Mouse (Mus musculus): Measurements from ENCODE around the gene Atad5.
"Not testable (repeated sequence)": the region's sequence is repeated elsewhere in the genome, so short reads cannot be mapped to it uniquely, and the experiment has no call there.

Atad5 gene

GRCm38 (mm10) chr11:80088917-80089816 lies at the start of gene Atad5:
Gene Atad5 (plus strand): TSS chr11:80089400.
- DNase-seq, result peak; percentile 94

- DNase-seq, result peak; percentile 9
Observed at GRCm38 (mm10) chr11:80042615-80043418, 46.4 kb upstream of the Atad5 start.

DNA sequence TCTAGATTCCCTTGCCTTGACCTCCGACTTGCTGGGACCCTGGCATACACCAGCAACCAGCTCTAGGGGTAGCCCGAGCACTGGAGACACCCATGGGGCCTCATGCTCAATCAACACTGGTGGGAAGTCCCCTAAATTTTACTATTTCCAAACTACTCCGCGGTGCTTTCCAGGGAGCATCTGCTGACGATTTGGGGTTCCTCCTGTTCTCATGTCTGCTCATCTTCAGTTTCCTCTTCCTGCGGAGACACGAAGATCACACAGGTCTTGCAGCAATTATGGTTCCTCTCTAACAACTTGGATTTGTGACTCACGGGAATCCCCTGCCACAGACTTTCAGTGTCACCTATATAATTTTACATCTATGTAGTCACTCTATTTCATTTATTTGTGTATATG lies 45.8 kb upstream of the Atad5 start:
- DNase-seq, result no peak

DNA sequence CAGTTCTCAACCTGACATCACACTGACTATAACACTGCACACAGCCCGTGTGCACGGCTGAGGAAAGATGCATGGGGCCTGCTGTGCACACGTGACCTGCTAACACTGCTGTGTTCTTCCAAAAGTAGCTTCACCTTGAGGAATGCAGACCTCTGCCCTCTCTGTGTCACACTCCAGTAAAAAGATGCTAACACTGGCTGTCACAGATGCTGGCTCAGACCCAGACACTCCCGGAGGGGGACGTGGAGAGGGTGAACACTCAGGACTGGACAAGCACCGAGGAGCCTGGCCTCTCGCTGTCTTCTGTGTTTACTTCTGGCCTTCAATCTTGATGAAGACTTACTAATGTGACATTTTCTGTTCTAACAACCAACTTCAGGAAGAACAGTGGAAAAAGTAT lies 42.3 kb upstream of the Atad5 start:
- DNase-seq, result no peak

GRCm38 (mm10) chr11:80050088-80050487 lies 39.1 kb upstream of the Atad5 start:
- DNase-seq, result no peak

GRCm38 (mm10) chr11:80052456-80052855 lies 36.7 kb upstream of the Atad5 start:
- DNase-seq, result no peak

GRCm38 (mm10) chr11:80053171-80053570 lies 36.0 kb upstream of the Atad5 start:
- no peak for DNase-seq

GRCm38 (mm10) chr11:80054659-80055058 lies 34.5 kb upstream of the Atad5 start:
- no peak for DNase-seq

DNA sequence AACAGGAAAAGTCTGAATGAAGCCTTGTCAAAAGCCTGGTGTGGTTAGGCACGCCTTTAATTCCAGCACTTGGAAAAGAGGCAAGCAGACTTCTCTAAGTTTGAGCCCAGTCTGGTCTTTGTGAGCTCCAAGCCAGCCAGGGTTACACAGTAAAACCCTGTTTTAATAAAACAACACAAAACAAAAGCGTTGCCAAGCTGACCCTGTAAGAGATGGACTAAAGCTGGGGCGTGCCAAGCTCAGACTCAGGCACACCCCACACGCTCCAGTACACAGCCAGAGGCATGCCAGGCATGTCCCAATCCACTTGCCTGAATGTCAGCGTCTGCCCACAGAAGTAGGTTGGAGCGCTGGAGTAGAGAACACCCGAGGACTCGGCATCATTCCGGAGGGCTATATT lies 33.1 kb upstream of the Atad5 start:
- no peak for DNase-seq

DNA sequence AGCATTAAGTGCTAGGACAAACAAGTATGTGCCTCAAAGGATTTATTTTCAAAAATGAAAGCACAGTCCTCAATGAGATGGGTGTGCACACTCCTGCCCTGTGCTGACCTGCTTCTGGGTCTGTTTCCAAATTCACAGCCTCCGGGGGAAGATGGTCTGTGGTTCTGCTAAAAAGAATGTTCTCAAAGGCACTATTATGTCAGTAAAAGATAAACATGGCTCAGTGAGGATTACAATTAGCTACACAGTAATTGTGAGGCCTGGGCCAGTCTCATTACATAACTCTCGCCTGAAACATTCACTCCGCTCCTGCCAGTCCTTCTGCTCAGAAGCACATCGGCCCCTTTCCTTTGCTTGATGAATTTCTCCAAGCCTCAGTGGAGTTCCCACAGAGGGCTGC lies 27.0 kb upstream of the Atad5 start:
- no peak for DNase-seq

DNA sequence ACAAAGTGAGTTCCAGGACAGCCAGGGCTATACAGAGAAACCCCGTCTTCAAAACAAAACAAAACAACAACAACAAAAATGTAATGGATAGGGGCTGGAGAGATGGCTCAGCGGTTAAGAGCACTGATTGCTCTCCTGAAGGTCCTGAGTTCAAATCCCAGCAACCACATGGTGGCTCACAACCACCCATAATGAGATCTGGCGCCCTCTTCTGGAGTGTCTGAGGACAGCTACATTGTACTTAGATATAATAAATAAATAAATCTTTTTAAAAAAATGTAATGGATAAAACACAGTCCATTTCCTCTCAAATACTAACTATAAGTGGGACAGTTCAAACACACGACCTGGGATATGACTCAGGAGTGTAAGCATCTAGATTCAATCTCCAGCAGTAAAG lies 22.8 kb upstream of the Atad5 start:
- not testable (repeated sequence) for DNase-seq

DNA sequence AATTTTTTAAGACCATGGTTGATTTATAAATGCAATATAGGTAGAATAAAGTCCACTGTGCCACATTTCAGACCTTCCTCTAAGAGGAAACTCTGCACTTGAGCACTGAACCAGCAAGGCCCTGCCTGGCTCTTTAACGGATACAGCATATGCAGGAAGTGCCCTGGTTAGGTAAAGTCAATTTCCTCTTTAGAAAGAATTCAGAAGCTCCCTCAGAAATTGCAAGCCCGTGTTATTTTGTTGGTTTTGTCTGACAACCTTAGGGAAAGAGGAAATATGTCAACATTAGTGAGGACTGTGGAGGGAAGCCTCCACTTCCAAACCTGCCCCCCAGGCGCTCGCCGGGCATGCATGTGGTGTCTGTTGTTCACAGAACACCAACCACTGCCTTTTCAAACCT lies 21.6 kb upstream of the Atad5 start:
- no peak for DNase-seq

GRCm38 (mm10) chr11:80069815-80070214 lies 19.4 kb upstream of the Atad5 start:
- DNase-seq, result no peak

DNA sequence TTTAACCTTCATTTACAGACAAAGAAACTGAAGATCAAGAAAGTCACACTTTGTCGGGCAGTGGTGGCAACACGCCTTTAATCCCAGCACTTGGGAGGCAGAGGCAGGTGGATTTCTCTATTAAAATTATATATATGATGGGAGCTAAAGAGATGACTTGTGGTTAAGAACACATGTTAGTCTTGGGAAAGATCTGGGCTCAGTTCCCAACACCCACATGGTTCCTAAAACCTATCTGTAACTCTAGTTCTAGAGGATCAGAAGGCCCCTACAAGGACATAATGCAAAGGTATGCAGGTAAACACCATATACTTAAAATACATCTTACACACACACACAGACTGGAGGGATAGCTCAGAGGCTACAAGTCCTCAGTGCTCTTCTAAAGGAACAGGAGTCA lies 18.2 kb upstream of the Atad5 start:
- DNase-seq, result no peak

DNA sequence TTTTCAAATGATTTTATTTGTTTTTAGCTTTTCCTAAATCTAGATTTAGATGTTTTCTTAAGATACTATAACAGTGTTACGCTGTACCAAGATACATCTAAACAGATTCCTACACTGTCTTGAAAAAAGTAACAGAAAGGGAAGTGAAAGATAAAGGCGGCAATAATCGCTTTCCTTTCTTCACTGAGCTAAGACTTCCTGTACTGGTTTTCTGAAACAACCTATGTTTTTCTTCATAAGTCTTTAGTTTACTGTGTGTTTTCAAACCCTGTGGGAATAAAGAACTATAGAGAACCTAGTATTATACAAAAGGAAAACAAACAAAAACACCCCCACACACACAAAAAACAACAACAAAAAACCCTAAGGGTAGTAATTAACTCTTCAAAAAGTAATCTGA lies 16.8 kb upstream of the Atad5 start:
- DNase-seq, result no peak

DNA sequence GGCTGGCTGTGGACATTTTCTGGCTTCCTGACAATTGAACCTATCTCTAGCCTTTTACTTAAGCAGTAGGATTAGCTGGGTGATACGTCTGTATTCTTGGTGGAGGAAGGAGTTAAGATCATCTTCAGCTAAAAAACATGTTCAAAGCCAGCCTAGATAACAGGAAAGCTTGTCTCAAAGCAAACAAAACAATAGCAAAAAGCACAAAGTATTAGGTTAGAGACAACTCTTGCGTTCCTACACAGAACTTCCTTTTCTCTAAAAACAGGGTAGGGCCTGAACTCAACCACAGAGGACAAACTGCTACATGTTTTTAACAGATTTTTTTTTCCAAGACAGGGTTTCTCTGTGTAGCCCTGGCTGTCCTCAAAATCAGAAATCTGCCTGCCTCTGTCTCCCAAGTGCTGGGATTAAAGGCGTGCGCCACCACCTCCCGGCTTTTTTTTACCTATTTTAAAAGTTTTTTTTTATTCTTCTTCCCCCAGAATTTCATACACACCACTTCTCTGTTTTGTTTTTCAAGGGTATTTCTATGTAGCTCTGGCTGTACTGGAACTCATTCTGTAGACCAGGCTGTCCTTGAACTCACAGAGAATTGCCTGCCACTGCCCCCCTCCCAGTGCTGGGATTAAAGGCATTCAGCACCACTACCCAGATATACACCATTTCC lies 13.5 kb upstream of the Atad5 start:
- DNase-seq, result no peak

GRCm38 (mm10) chr11:80077784-80078545 lies 11.2 kb upstream of the Atad5 start:
- DNase-seq, result no peak

GRCm38 (mm10) chr11:80078831-80079230 lies 10.4 kb upstream of the Atad5 start:
- DNase-seq, result no peak

- no peak for DNase-seq
Observed at GRCm38 (mm10) chr11:80079751-80080150, 9.4 kb upstream of the Atad5 start.

- DNase-seq, result no peak
Observed at GRCm38 (mm10) chr11:80080381-80080825, 8.8 kb upstream of the Atad5 start.

DNA sequence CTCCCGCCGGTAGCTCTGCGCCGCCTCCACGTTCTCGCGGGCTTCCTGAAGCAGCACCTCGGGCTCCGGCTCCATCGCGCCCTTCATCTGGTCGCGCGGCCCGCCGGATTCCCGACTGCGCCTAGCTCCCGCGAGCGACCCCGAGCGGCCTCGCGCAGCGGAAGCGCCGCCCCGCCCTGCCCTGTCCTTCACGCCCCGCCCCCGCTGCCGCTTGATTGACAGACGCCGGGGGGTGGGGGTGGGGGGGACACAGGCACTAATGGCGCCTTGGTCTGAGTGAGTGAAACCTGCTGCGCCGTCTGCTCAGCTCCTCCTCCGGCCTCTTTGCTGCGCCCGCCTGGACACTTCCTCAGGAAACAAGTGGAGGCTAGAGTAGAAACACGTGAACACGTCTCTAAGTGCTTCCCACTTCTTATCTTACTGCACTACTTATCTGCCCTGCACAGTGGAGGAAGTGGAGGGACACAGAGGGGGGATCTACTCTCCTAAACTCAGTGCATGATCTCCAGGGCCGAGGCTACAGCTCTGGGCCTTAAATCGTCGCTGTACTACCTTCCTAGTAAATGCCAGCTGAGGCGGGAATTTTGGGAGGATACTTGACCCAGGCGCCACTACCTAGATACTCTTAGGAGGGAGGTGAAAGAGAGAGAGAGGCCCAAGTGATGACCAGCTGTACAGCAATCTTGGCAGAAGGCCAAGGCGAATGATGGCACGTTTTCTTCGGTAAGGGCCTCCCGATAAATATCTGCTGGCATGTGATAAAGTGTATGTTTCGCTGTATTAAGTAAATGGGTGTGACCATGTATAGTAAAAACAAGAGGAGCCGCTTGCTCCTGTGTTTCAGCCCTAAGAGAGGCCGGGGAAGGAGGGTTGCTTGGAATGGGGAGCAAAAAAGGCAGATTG lies 8.1 kb upstream of the Atad5 start, which contains the start of gene Crlf3:
TSS of gene Crlf3 (minus strand) at position 166 of the 903 bp plus-strand sequence.
- peak; percentile 92 for DNase-seq

All from right cerebral cortex, postnatal 4 days (tissue).